Mouse (Mus musculus) forebrain, embryonic 16.5 days (tissue): Measurements from ENCODE around the gene Slc47a2. TPM values are rescaled to one million over a fixed set of nuclear protein-coding genes. Genes with fewer than 3 reads are reported as not detected.
"Not testable (repeated sequence)": the region's sequence is repeated elsewhere in the genome, so short reads cannot be mapped to it uniquely, and the experiment has no call there.

ENCODE experiments used
- ATAC-seq: fragments of 200-750 bp; cut with Nextera tagmentation; 2 replicates; pipeline ENCODE4 v1.8.0; 2017; ENCODE audit warnings: mild to moderate bottlenecking, moderate library complexity
- H3K27ac ChIP-seq: fragments of 300-500 bp; sonication (generic); 2 replicates; pipeline ENCODE4 v1.5.1; 2014; ENCODE audit warnings: low read length, control low read depth
- H3K27me3 ChIP-seq: fragments of 300-500 bp; sonication (generic); replicated peaks from 2 replicates; pipeline ENCODE4 v1.6.1; 2014; ENCODE audit warnings: low read length; ENCODE audit not compliant: control insufficient read depth, insufficient read depth
- H3K36me3 ChIP-seq: fragments of 300-500 bp; sonication (generic); 2 replicates; pipeline ENCODE4 v1.6.1; 2014; ENCODE audit not compliant: control insufficient read depth, insufficient read depth
- H3K4me1 ChIP-seq: fragments of 300-500 bp; sonication (generic); replicated peaks from 2 replicates; pipeline ENCODE4 v1.6.1; 2014; ENCODE audit warnings: low read length; ENCODE audit not compliant: control insufficient read depth, insufficient read depth
- H3K4me2 ChIP-seq: fragments of 300-500 bp; sonication (generic); 2 replicates; pipeline ENCODE4 v1.6.1; 2014; ENCODE audit warnings: mild to moderate bottlenecking, low read length, control low read depth
- H3K4me3 ChIP-seq: fragments of 300-500 bp; sonication (generic); replicated peaks from 2 replicates; pipeline ENCODE4 v1.5.1; 2014; ENCODE audit warnings: mild to moderate bottlenecking, low read length, control low read depth
- H3K9ac ChIP-seq: fragments of 300-500 bp; sonication (generic); replicated peaks from 2 replicates; pipeline ENCODE4 v1.6.1; 2014; ENCODE audit warnings: low read depth, low read length, control low read depth
- H3K9me3 ChIP-seq: fragments of 300-500 bp; sonication (generic); 2 replicates; pipeline ENCODE4 v1.6.1; 2016; ENCODE audit warnings: low read length; ENCODE audit not compliant: control insufficient read depth
- WGBS: fragments of 180-500 bp; shearing (Covaris S2); extraction: QIAGEN DNeasy Blood & Tissue Kit; methylation state at CpG from one replicate; pipeline ENCODE4 v1.1.7; 2014; 5-methylcytosine and 5-hydroxymethylcytosine counted together
- polyA plus RNA-seq: library from polyadenylated mRNA; unstranded; fragments of >200 nt; fragmentation: Nextera tagmentation; extraction: Ambion mirVana; gene quantifications from 2 replicates; pipeline ENCODE4 v1.2.1, GENCODE M21; 2015

Gene Slc47a2
- polyA plus RNA-seq, 1 experiment from 2014 or later, result not detected

DNA sequence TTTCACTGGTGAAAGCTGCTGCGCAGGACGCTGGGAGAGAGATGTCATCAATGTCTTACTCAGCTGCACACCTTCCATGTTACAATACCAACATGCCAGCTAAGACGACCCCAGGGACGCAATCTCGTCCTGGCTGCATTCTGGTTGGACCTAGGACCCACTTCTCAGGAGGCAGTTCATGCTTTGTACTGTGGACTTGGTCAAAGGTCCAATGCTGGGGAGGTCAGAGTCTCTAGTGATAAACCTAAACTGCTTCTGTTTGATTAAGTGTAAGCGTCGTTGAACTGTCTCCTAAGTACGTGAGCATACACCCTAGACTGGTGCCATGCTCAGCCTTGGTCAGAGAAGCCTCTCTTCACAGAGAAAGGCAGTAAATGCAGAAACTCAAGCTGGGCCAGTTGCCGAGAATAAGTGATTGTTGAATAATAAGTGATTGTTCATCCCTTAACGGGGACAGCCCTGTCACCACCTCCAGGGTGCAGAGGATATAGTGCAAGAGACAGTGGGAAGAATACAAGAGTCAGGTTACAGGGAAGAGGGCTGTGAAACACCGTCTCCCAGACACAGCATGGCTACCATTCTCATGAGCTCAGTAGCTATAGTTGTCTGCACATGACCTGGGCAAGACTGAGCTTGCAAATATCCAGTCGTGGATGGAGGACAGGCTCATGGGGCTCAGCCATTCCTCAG lies 23.3 kb downstream of the Slc47a2 start:
- Histone ChIP-seq H3K9me3 (no peaks in the 10 kb centered on the region), H3K36me3 (no peaks in the 10 kb centered on the region), H3K9ac (no peak overlapping the region), H3K4me2 (no peak overlapping the region), H3K4me1 (no peaks in the 10 kb centered on the region), H3K27ac (no peak overlapping the region), H3K27me3 (no peaks in the 10 kb centered on the region), H3K4me3 (no peak overlapping the region)
- no peak for ATAC-seq
- WGBS, result 66% methylated on average over 12 of the region's 12 CpGs

GRCm38 (mm10) chr11:61316864-61317263 lies 25.8 kb downstream of the Slc47a2 start:
- WGBS, result 52% methylated on average over 2 of the region's 2 CpGs
- no peak overlapping the region for H3K9ac ChIP-seq
- H3K27me3 ChIP-seq, result no peaks in the 10 kb centered on the region
- no peak for ATAC-seq
- no peak overlapping the region for H3K27ac ChIP-seq
- H3K4me3 ChIP-seq, result no peak overlapping the region
- no peaks in the 10 kb centered on the region for H3K4me1 ChIP-seq
- no peaks in the 10 kb centered on the region for H3K9me3 ChIP-seq
- H3K36me3 ChIP-seq, result no peaks in the 10 kb centered on the region
- H3K4me2 ChIP-seq, result no peak overlapping the region

DNA sequence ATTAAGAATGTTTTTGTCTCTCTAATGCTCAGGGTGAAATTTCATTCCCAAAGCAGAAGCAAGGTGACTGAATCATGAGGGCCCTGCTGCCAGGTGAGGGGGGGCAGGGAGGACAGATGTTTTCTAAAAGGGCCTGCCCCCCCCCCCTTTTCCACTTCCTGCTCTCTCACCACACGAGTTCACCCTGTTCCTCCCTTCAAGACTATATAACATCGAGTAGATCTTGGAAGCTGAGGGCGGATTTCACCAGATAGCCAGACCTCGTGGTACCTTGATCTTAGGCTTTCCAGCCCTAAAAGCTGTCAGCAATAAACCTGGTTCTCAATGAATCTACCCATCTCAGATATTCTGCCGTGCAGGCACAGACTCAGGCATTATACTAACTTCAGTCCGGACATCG lies 32.3 kb downstream of the Slc47a2 start:
- H3K36me3 ChIP-seq, result no peaks in the 10 kb centered on the region

DNA sequence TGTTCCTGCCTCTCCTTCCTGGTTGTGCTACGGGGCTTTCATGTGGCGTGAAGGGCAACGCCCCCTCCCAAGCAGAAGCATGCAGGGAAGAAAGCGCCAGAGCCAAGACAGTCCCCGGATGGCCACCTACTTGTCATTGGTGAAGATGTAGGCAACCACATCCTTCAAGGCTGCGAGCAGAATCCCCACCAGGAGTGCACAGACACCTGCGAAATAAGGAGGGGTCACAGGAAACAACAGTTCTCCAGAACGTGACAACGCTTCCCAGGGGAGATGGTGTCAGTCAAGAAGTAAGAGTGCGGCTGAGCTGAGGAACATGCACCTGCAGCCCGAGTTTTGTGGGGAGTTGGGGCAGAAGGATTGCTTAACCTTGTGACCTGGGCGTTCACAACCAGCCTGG lies 32.8 kb downstream of the Slc47a2 start:
- Histone ChIP-seq H3K36me3 (no peaks in the 10 kb centered on the region), H3K4me2 (no peak overlapping the region), H3K27ac (no peak overlapping the region), H3K4me1 (no peaks in the 10 kb centered on the region), H3K4me3 (no peak overlapping the region), H3K9me3 (peaks cover 5% of the 10 kb centered on the region; the same call in 1 of the 2 replicates), H3K27me3 (no peaks in the 10 kb centered on the region), H3K9ac (no peak overlapping the region)
- no peak for ATAC-seq
- 64% methylated on average over 12 of the region's 12 CpGs for WGBS

More for the DNA sequence above, 32.3 kb downstream of the Slc47a2 start:
- Histone ChIP-seq H3K4me2 (no peak overlapping the region), H3K4me3 (no peak overlapping the region), H3K27me3 (no peaks in the 10 kb centered on the region), H3K4me1 (no peaks in the 10 kb centered on the region), H3K9me3 (peaks cover 5% of the 10 kb centered on the region; the same call in 1 of the 2 replicates), H3K27ac (no peak overlapping the region), H3K9ac (no peak overlapping the region)
- no peak for ATAC-seq
- 77% methylated on average over 7 of the region's 7 CpGs for WGBS

GRCm38 (mm10) chr11:61307795-61308194 lies 34.9 kb downstream of the Slc47a2 start:
- Histone ChIP-seq H3K27ac (no peak overlapping the region), H3K27me3 (no peaks in the 10 kb centered on the region), H3K9ac (no peak overlapping the region), H3K4me1 (no peaks in the 10 kb centered on the region), H3K9me3 (peaks cover 5% of the 10 kb centered on the region; the same call in 1 of the 2 replicates), H3K4me2 (no peak overlapping the region), H3K4me3 (no peak overlapping the region), H3K36me3 (no peaks in the 10 kb centered on the region)
- ATAC-seq, result no peak
- WGBS, result 46% methylated on average over 7 of the region's 7 CpGs

- H3K27ac ChIP-seq, result no peak overlapping the region
- WGBS, result 81% methylated on average over 4 of the region's 4 CpGs
- no peaks in the 10 kb centered on the region for H3K27me3 ChIP-seq
- no peaks in the 10 kb centered on the region for H3K36me3 ChIP-seq
- no peak overlapping the region for H3K4me3 ChIP-seq
- no peak for ATAC-seq
- H3K4me2 ChIP-seq, result no peak overlapping the region
- H3K9ac ChIP-seq, result no peak overlapping the region
- H3K9me3 ChIP-seq, result peaks cover 5% of the 10 kb centered on the region; the same call in 1 of the 2 replicates
- H3K4me1 ChIP-seq, result peaks cover 6% of the 10 kb centered on the region; the same call in 1 of the 2 replicates
Observed at GRCm38 (mm10) chr11:61305377-61305776, 37.3 kb downstream of the Slc47a2 start.

DNA sequence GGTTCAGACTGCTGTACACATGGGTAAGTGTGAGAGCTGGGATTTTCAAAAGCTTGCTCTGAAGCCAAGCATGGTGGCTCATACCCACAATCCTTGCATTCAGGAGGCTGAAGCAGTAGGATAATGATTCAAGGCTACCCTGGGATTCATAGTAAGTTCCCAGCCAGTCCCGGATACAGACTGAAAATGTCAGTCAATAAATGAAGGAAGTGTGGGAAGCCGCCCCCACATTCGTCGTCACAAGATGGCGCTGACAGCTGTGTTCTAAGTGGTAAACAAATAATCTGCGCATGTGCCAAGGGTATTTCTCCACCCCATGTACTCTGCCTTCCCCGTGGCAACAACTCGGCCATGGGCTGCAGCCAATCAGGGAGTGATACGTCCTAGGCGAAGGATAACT lies 38.1 kb downstream of the Slc47a2 start:
- not testable (repeated sequence) for H3K27ac ChIP-seq, H3K9ac ChIP-seq, H3K9me3 ChIP-seq, H3K4me3 ChIP-seq, H3K4me1 ChIP-seq, H3K36me3 ChIP-seq, H3K4me2 ChIP-seq, H3K27me3 ChIP-seq, ATAC-seq
- 96% methylated on average over 6 of the region's 10 CpGs for WGBS

DNA sequence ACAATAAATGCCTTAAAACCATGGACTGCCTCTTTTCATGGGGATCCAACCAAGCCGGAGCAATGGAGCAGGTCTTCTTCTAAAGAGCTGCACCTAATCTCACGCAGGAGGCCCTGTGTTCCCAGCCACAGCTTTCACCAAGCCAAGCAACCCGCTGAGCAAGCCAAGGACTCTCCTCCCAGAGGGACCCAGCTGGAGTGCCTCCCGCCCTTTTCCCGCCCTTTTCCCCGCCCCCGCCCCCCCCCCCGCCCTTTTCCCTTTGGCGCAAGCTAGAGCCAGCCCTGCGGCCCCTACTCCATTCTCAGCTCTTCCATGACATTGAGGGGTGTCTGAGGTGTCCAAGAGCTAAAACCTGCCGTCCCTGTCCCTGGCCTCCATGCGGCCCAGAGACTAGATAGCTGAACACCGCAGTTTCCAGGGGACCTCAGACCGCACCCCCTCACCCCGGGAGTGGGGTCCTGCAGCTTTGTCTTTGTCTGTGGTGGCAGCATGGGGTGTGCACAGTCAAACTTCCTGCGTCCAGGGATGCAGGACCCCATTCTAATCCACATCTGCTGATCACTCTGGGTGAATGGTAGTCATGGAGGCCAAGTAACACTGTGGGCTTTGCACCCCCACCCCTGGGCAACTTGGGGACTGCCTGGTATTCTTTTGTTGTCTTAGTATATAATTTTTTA lies 41.8 kb downstream of the Slc47a2 start:
- Histone ChIP-seq H3K4me3 (no peak overlapping the region), H3K4me2 (peak overlapping the region; percentile 25), H3K9ac (no peak overlapping the region), H3K9me3 (peaks cover 5% of the 10 kb centered on the region; the same call in 1 of the 2 replicates), H3K36me3 (no peaks in the 10 kb centered on the region), H3K27me3 (no peaks in the 10 kb centered on the region), H3K4me1 (peaks cover 6% of the 10 kb centered on the region; the same call in 1 of the 2 replicates), H3K27ac (no peak overlapping the region)
- 23% methylated on average over 12 of the region's 16 CpGs for WGBS
- peak; percentile 15; the same call in 1 of the 2 replicates for ATAC-seq

- no peak overlapping the region for H3K27ac ChIP-seq
- no peak overlapping the region for H3K9ac ChIP-seq
- ATAC-seq, result no peak
- WGBS, result 59% methylated on average over 3 of the region's 3 CpGs
- no peaks in the 10 kb centered on the region for H3K27me3 ChIP-seq
- no peak overlapping the region for H3K4me3 ChIP-seq
- peaks cover 6% of the 10 kb centered on the region; the same call in 1 of the 2 replicates for H3K4me1 ChIP-seq
- no peaks in the 10 kb centered on the region for H3K36me3 ChIP-seq
- H3K9me3 ChIP-seq, result no peaks in the 10 kb centered on the region
- H3K4me2 ChIP-seq, result no peak overlapping the region
Observed at GRCm38 (mm10) chr11:61300205-61300604, 42.5 kb downstream of the Slc47a2 start.
